Mouse (Mus musculus) limb, embryonic 11.5 days (tissue): ENCODE results near the gene Dlgap1. TPM values are rescaled to one million over a fixed set of nuclear protein-coding genes. Genes with fewer than 3 reads are reported as not detected.

ENCODE experiments used
- ATAC-seq: fragments of 200-750 bp; cut with Nextera tagmentation; 2 replicates; pipeline ENCODE4 v1.8.0; 2017; ENCODE audit warnings: low read depth; ENCODE audit not compliant: insufficient number of reproducible peaks, low FRiP score, low TSS enrichment
- DNase-seq: peaks from one replicate; pipeline ENCODE4 v3.0.0-alpha.2; 2015; ENCODE audit warnings: low spot score
- H3K27ac ChIP-seq: fragments of 300-500 bp; sonication (generic); replicated peaks from 2 replicates; pipeline ENCODE4 v1.5.1; 2014; ENCODE audit warnings: low read depth, mild to moderate bottlenecking, low read length
- H3K27me3 ChIP-seq: fragments of 300-500 bp; sonication (generic); 2 replicates; pipeline ENCODE4 v1.6.1; 2014; ENCODE audit warnings: mild to moderate bottlenecking, low read length, mixed read lengths; ENCODE audit not compliant: control insufficient read depth, insufficient read depth
- H3K36me3 ChIP-seq: fragments of 300-500 bp; sonication (generic); 2 replicates; pipeline ENCODE4 v1.6.1; 2014; ENCODE audit warnings: mild to moderate bottlenecking, low read length, moderate library complexity, mixed read lengths; ENCODE audit not compliant: control insufficient read depth, insufficient read depth
- H3K4me1 ChIP-seq: fragments of 300-500 bp; sonication (generic); 2 replicates; pipeline ENCODE4 v1.6.1; 2014; ENCODE audit warnings: low read length, mixed read lengths; ENCODE audit not compliant: control insufficient read depth, insufficient read depth
- H3K4me2 ChIP-seq: fragments of 300-500 bp; sonication (generic); 2 replicates; pipeline ENCODE4 v1.6.1; 2014; ENCODE audit warnings: low read depth, mild to moderate bottlenecking, moderate library complexity; ENCODE audit not compliant: severe bottlenecking
- H3K4me3 ChIP-seq: fragments of 300-500 bp; sonication (generic); 2 replicates; pipeline ENCODE4 v1.5.1; 2014; ENCODE audit warnings: low read depth, low read length
- H3K9ac ChIP-seq: fragments of 300-500 bp; sonication (generic); 2 replicates; pipeline ENCODE4 v1.6.1; 2014; ENCODE audit warnings: mild to moderate bottlenecking, low read length
- H3K9me3 ChIP-seq: fragments of 300-500 bp; sonication (generic); 2 replicates; pipeline ENCODE4 v1.6.1; 2016; ENCODE audit warnings: low read length; ENCODE audit not compliant: control insufficient read depth
- WGBS: fragments of 180-500 bp; shearing (Covaris S2); extraction: QIAGEN DNeasy Blood & Tissue Kit; methylation state at CpG from one replicate; pipeline ENCODE4 v1.1.7; 2014; 5-methylcytosine and 5-hydroxymethylcytosine counted together
- polyA plus RNA-seq: library from polyadenylated mRNA; unstranded; fragments of >200 nt; fragmentation: Nextera tagmentation; extraction: Ambion mirVana; gene quantifications from 2 replicates; pipeline ENCODE4 v1.2.1, GENCODE M21; 2014

The Dlgap1 gene
- polyA plus RNA-seq, 1 experiment from 2014 or later: 0.65 TPM

DNA sequence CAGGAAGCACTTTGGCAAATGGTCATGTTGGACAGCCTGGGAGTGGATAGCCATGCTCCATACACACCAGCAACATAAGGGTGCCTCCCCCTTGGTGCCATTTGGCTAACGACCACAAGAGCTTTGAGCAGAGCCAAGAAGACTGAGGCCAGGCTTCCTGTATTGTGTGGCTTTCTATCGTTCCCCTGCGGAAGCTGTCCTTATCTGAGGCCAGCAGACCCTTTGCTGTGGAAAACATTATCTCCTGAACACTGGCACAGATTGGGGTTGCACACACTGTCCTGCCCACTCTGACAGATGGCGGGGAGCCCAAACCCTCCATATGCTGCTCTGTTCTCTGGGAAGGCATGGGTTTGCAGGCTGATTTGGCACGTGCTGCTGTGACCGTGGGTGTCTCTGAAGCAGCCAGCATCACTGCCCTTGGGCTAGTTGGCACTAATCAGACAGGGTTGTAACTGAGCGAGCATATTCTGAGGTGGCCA is 520.0 kb downstream of the Dlgap1 start:
- H3K4me3 ChIP-seq: no peak overlapping the region
- H3K9ac ChIP-seq: no peak overlapping the region
- no peak overlapping the region for H3K4me2 ChIP-seq
- no peaks in the 10 kb centered on the region for H3K27me3 ChIP-seq
- H3K4me1 ChIP-seq: no peaks in the 10 kb centered on the region
- no peaks in the 10 kb centered on the region for H3K9me3 ChIP-seq
- DNase-seq (no peak), ATAC-seq (no peak)
- H3K27ac ChIP-seq: no peak overlapping the region
- WGBS: 79% methylated on average over 7 of the region's 7 CpGs
- H3K36me3 ChIP-seq: no peaks in the 10 kb centered on the region

DNA sequence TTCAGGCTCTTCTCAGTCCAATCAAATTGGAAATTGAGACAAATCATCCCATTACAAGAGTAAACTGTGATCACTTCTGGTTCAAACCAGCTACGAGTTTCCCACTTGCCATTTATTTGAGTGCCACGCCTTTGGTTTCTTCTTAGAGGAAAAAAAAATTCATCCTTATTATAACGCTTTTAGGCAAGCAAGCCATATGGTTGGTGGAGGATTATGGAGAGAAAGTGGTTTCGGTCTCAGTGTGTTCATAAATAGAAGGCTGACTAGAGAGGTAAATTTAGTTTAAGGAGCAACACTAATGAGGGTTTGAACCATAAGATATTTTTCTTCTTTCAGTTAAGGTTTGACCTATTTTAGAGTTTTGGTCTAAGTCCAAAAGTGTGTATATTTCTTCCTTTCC is 522.7 kb downstream of the Dlgap1 start:
- H3K4me2 ChIP-seq: no peak overlapping the region
- no peaks in the 10 kb centered on the region for H3K36me3 ChIP-seq
- DNase-seq: no peak
- no peak overlapping the region for H3K4me3 ChIP-seq
- no peaks in the 10 kb centered on the region for H3K27me3 ChIP-seq
- WGBS: 88% methylated on average over 4 of the region's 4 CpGs
- ATAC-seq: no peak
- H3K9ac ChIP-seq: no peak overlapping the region
- no peaks in the 10 kb centered on the region for H3K9me3 ChIP-seq
- H3K4me1 ChIP-seq: no peaks in the 10 kb centered on the region
- H3K27ac ChIP-seq: no peak overlapping the region

DNA sequence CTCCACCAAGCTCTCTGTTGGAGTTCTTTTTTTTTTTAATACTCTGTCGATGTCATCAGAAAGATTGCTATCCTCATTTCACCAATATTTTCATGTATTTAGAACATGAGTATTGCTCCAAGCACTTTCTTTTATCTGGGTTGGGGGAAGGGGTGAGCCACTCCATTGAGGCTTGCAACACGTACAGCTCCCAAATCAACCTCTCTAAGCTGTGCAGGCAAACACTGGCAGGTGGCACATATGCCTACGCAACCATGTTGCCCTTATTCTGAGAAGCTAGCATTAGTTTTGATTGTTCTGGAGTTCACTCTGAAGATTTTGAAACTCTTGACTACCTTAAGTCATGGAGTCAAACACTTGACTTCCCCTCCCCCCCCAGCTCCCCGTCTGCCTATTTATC is 525.5 kb downstream of the Dlgap1 start:
- H3K27me3 ChIP-seq: no peaks in the 10 kb centered on the region
- H3K4me3 ChIP-seq: no peak overlapping the region
- no peaks in the 10 kb centered on the region for H3K4me1 ChIP-seq
- no peaks in the 10 kb centered on the region for H3K9me3 ChIP-seq
- H3K4me2 ChIP-seq: no peak overlapping the region
- H3K27ac ChIP-seq: no peak overlapping the region
- H3K36me3 ChIP-seq: no peaks in the 10 kb centered on the region
- WGBS: 84% methylated on average over 4 of the region's 4 CpGs
- ATAC-seq (no peak), DNase-seq (no peak)
- no peak overlapping the region for H3K9ac ChIP-seq

DNA sequence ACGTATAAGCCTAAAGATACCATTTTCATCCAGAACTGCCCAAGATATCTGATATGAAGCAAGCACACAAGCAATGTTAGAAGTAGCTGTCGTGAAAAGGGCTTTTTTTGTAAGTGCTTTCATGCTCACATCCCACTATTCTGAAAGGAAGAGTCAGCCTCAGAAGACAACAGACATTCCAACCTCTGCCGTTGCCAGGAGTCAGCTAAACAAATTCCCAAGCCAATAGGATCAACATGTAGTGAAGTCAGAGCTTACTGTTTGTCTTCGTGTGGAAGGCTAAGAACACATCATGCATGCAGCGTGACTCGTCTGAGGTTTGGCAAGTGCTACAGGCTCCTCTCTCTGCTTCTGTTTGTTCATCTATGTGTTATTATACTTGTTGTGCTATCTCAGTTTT is 529.4 kb downstream of the Dlgap1 start:
- H3K27me3 ChIP-seq: no peaks in the 10 kb centered on the region
- 87% methylated on average over 6 of the region's 6 CpGs for WGBS
- DNase-seq (no peak), ATAC-seq (no peak)
- H3K36me3 ChIP-seq: no peaks in the 10 kb centered on the region
- no peaks in the 10 kb centered on the region for H3K9me3 ChIP-seq
- H3K4me2 ChIP-seq: no peak overlapping the region
- H3K4me1 ChIP-seq: no peaks in the 10 kb centered on the region
- no peak overlapping the region for H3K27ac ChIP-seq
- H3K4me3 ChIP-seq: no peak overlapping the region
- no peak overlapping the region for H3K9ac ChIP-seq

DNA sequence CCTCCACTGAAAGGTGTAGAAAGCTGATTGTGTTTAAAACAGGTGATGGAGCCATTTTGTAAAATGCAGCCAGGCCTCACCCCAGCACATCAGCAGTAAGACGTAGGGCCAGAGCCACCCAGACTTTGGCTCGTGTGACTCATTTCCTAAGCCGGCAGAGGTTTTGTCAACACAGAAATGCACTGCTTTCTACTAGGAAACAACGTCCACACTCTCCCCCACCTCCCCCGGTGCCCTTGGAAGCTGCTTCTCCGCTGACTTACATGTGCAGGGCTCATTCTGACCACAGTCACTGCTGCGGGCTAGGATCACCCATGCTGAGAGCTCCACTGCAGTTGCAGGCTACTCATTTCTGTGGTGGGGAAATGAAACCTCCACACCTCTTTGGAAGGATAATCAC is 533.1 kb downstream of the Dlgap1 start:
- DNase-seq: no peak
- WGBS: 80% methylated on average over 7 of the region's 7 CpGs
- Histone ChIP-seq H3K36me3 (no peaks in the 10 kb centered on the region), H3K27ac (no peak overlapping the region), H3K9ac (no peak overlapping the region), H3K4me2 (no peak overlapping the region), H3K9me3 (no peaks in the 10 kb centered on the region), H3K4me3 (no peak overlapping the region), H3K27me3 (no peaks in the 10 kb centered on the region), H3K4me1 (no peaks in the 10 kb centered on the region)
- ATAC-seq: no peak

DNA sequence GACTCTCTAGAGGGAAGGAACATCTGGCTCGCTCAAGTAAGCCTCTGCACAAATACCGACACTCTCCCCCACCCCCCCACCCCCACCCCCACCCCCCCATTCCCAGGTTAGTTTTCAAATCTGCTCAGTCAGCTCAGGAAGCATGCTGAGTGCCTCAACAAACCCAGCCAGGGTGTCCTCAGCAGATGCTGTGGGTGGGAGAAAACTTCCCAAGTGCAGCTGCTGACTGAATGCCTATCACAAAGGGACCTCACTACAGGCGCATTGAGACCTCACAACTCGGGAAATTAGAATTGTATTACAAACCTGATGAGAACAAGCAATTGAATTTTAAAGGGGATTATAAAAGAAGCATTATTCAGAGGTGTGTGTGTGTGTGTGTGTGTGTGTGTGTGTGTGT is 538.9 kb downstream of the Dlgap1 start:
- DNase-seq (no peak), ATAC-seq (no peak)
- H3K9ac ChIP-seq: no peak overlapping the region
- no peaks in the 10 kb centered on the region for H3K36me3 ChIP-seq
- H3K4me1 ChIP-seq: no peaks in the 10 kb centered on the region
- no peak overlapping the region for H3K4me3 ChIP-seq
- H3K27ac ChIP-seq: no peak overlapping the region
- WGBS: 75% methylated on average over 4 of the region's 4 CpGs
- H3K4me2 ChIP-seq: no peak overlapping the region
- H3K27me3 ChIP-seq: no peaks in the 10 kb centered on the region
- no peaks in the 10 kb centered on the region for H3K9me3 ChIP-seq

DNA sequence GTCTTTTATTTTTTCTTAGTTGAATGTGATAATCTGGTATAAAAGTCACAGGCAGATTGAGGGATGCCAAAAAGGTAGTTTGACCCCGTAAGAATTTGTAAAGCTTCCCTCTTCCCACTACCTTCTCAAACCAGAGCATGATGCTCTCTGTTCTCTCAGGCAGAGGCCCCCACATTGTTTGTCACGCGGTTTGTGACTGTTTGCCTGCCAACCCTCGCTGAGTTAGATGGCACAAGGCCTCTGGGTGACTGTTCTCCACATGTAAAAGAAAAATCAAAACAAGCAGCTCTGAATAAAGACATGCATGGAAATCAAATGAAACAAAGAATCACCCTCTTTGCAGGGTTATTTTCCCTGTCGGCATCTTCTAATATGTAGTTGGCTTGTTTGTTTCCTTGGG is 541.6 kb downstream of the Dlgap1 start:
- no peak overlapping the region for H3K4me3 ChIP-seq
- H3K36me3 ChIP-seq: no peaks in the 10 kb centered on the region
- no peaks in the 10 kb centered on the region for H3K9me3 ChIP-seq
- no peaks in the 10 kb centered on the region for H3K27me3 ChIP-seq
- H3K4me2 ChIP-seq: no peak overlapping the region
- 82% methylated on average over 5 of the region's 5 CpGs for WGBS
- no peak overlapping the region for H3K27ac ChIP-seq
- DNase-seq (no peak), ATAC-seq (no peak)
- no peaks in the 10 kb centered on the region for H3K4me1 ChIP-seq
- H3K9ac ChIP-seq: no peak overlapping the region

DNA sequence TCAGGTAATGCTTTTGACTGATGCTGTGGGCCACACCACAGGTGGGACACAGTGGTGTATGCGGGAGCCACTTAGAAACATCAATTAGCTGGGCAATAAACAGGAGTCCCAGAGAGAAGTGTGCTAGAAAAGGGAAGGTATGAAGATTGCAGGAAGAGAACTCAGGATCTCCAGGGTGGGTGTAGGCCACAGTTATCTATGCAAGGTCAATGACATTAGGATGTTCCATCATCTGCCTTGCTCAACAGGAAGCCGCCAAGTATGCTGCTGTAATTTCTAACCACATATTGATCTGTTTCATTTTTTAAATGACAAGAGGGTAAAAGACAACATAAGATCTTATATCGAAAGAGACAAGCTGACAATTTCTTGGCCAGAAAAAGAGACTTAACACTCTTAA is 542.5 kb downstream of the Dlgap1 start:
- 92% methylated on average over 3 of the region's 3 CpGs for WGBS
- ATAC-seq: no peak

DNA sequence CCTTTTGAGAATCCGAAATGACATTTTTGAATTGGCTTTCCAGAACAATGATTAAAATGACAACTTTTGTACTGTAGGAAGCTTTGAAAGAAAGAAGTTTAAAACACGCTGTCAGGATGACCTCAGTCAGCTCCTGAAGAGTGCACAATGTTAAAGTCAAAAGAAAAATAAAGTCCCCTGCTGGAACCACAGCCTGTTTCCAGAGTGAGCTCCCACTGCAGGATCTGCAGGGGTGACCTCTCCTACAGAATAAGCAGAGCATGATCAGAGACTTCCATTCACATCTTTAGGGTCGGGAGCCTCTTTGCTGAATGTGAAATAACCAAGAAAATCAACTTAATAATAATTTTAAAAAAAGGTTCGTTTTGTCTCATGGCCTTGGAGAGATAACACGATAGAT is 544.9 kb downstream of the Dlgap1 start:
- H3K4me2 ChIP-seq: no peak overlapping the region
- 88% methylated on average over 5 of the region's 5 CpGs for WGBS
- DNase-seq (no peak), ATAC-seq (no peak)
- H3K9me3 ChIP-seq: no peaks in the 10 kb centered on the region
- H3K36me3 ChIP-seq: no peaks in the 10 kb centered on the region
- H3K4me3 ChIP-seq: no peak overlapping the region
- no peaks in the 10 kb centered on the region for H3K27me3 ChIP-seq
- H3K27ac ChIP-seq: no peak overlapping the region
- no peaks in the 10 kb centered on the region for H3K4me1 ChIP-seq
- H3K9ac ChIP-seq: no peak overlapping the region

More for the DNA sequence above, 542.5 kb downstream of the Dlgap1 start:
- no peaks in the 10 kb centered on the region for H3K9me3 ChIP-seq
- no peaks in the 10 kb centered on the region for H3K36me3 ChIP-seq
- H3K27ac ChIP-seq: no peak overlapping the region
- H3K4me3 ChIP-seq: no peak overlapping the region
- no peak overlapping the region for H3K4me2 ChIP-seq
- H3K9ac ChIP-seq: no peak overlapping the region
- DNase-seq: no peak
- H3K27me3 ChIP-seq: no peaks in the 10 kb centered on the region
- no peaks in the 10 kb centered on the region for H3K4me1 ChIP-seq
